Mouse (Mus musculus): ENCODE results near the gene Efcab12. TPM values are rescaled to one million over a fixed set of nuclear protein-coding genes. Genes with fewer than 3 reads are reported as not detected.
"Not testable (repeated sequence)": the region's sequence is repeated elsewhere in the genome, so short reads cannot be mapped to it uniquely, and the experiment has no call there.

Gene Efcab12
- 2.3 TPM in 2 replicates for polyA plus RNA-seq (2016; fragmentation: Nextera tagmentation; extraction: Ambion mirVana)

DNA sequence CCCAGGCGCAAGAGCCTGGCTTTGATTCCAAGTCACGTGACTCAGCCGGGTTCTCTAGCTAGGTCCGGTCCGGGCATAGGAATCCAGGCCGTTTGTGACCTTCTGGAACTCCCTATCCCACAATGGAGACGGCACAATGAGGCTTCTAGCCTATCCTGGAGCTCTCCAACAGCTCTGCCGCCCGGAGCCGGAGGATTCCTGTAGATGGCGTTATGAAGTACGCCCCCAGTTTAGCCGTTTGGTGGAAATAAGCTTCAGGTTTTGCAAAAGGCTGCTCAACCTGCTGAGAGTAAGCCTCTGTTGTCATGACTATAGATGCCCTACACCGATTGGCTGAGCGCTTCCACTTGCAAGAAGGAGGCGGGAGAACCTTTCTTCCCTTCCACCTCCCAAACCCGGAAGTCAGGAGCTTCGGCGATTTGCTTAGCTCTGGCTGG lies at the start of gene Efcab12:
Efcab12 (minus strand) TSS at position 252 of the 437 bp plus-strand sequence.
- Histone ChIP-seq H3K4me3 (peak within 1 kb of the TSS; percentile 36), H3K9ac (0 out of 2 replicates have a peak within 1 kb of the TSS, but pooled peaks have one; percentile 54), H3K27me3 (no peaks in the 10 kb centered on the region), H3K4me2 (replicated peaks) (peak within 1 kb of the TSS; percentile 66), H3K9me3 (replicated peaks) (no peaks in the 10 kb centered on the region), H3K36me3 (peaks cover 7% of the 10 kb centered on the region), H3K27ac (peak within 1 kb of the TSS; percentile 55; the same call in 1 of the 2 replicates), H3K4me1 (peaks cover 14% of the 10 kb centered on the region)
- ATAC-seq (ENCODE audit: low FRiP score), result peak; percentile 95
- WGBS, result 2% methylated on average over 19 of the region's 19 CpGs

DNA sequence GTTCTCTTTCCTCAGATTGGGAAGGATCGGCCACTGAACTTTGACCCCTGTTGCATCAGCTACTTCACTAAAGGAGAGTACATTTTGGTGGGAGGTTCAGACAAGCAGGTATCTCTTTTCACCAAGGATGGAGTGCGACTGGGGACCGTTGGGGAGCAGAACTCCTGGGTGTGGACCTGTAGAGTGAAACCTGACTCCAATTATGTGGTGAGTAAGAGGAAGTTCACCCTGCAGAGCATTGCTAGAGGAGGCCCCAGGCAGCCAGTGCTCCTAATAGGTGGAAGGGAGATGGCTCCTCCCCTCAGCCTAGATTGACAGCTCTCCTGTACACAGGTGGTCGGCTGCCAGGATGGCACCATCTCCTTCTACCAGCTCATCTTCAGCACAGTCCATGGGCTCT lies 48.7 kb upstream of the Efcab12 start:
- WGBS, result 69% methylated on average over 4 of the region's 4 CpGs
- peaks cover 26% of the 10 kb centered on the region for H3K36me3 ChIP-seq

DNA sequence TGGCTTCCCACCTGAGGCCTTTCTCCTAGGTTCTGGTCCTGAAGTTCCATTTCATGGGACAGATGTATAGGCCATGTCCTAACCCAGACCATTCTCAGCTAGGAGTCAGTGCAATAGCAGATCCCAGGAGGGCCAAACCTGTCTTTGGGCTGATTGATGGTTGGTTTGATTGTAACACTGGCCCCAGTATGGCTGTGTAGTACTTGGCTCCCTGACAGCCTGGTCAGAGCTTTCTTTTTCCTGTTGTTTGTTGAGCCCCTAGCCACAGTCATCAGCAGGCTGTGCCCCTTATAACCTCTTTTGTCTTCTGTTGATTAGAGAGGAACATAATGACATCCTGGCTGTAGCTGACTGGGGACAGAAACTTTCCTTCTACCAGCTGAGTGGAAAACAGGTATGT lies 45.8 kb upstream of the Efcab12 start:
- Histone ChIP-seq H3K27ac (no peak overlapping the region), H3K9ac (no peak overlapping the region), H3K4me2 (replicated peaks) (no peak overlapping the region), H3K27me3 (no peaks in the 10 kb centered on the region), H3K36me3 (peaks cover 36% of the 10 kb centered on the region), H3K4me1 (no peaks in the 10 kb centered on the region), H3K9me3 (replicated peaks) (no peaks in the 10 kb centered on the region; the same call in 1 of the 2 replicates), H3K4me3 (no peak overlapping the region)
- no peak for ATAC-seq (ENCODE audit: low FRiP score)

More for the DNA sequence above, 48.7 kb upstream of the Efcab12 start:
- H3K27me3 ChIP-seq, result no peaks in the 10 kb centered on the region
- no peak for ATAC-seq (ENCODE audit: low FRiP score)
- H3K4me2 ChIP-seq (replicated peaks), result no peak overlapping the region
- H3K9ac ChIP-seq, result no peak overlapping the region
- H3K9me3 ChIP-seq (replicated peaks), result no peaks in the 10 kb centered on the region; the same call in 1 of the 2 replicates
- no peak overlapping the region for H3K4me3 ChIP-seq
- H3K4me1 ChIP-seq, result peaks cover 10% of the 10 kb centered on the region
- no peak overlapping the region for H3K27ac ChIP-seq

DNA sequence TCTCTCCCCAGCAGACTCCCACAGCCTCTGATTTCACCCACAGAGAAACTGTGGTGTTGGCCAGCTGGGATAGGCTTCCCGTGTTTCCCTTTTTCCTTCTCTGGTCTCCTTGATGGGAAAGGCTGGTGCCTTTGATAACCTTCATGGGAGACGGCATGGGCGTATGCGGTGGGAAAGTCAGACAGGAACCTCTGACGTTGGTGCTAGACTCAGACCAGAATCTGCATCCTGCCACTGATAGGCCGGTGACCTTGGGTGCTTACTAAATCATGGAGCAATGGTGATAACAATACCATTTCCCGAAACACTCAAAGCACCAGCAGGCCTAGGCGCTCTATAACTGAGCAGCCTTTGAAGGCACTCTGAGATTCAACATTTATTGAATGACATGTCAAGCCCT lies 42.5 kb upstream of the Efcab12 start:
- Histone ChIP-seq H3K27ac (no peak overlapping the region), H3K27me3 (no peaks in the 10 kb centered on the region), H3K36me3 (peaks cover 35% of the 10 kb centered on the region), H3K4me2 (replicated peaks) (no peak overlapping the region), H3K9ac (no peak overlapping the region), H3K4me1 (no peaks in the 10 kb centered on the region), H3K4me3 (no peak overlapping the region), H3K9me3 (replicated peaks) (no peaks in the 10 kb centered on the region)
- no peak for ATAC-seq (ENCODE audit: low FRiP score)
- WGBS, result 93% methylated on average over 8 of the region's 8 CpGs

DNA sequence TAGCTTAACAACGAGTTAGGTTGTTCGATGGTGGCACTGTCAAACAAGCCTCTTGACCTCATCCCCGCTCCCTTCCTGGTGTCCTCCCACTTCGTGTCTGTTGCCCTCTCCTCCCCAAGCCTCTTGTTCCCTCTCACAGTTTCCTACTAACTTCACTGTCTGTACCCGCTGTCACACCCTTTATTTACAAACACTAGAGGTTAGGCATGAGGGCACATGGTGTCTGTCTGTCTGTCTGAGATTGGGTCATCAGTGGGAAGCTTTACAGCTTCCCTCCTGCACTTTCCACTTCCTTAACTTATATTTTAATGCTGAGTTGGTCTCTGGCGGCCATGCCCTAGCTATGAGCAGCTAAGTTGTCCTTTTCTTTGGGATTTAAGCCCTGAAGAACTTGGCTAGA lies 41.5 kb upstream of the Efcab12 start:
- ATAC-seq (ENCODE audit: low FRiP score), result no peak
- H3K27me3 ChIP-seq, result no peaks in the 10 kb centered on the region
- 83% methylated on average over 6 of the region's 6 CpGs for WGBS
- H3K9me3 ChIP-seq (replicated peaks), result no peaks in the 10 kb centered on the region
- H3K4me3 ChIP-seq, result no peak overlapping the region
- H3K27ac ChIP-seq, result no peak overlapping the region
- H3K4me2 ChIP-seq (replicated peaks), result no peak overlapping the region
- no peaks in the 10 kb centered on the region for H3K4me1 ChIP-seq
- H3K36me3 ChIP-seq, result peaks cover 40% of the 10 kb centered on the region
- no peak overlapping the region for H3K9ac ChIP-seq

DNA sequence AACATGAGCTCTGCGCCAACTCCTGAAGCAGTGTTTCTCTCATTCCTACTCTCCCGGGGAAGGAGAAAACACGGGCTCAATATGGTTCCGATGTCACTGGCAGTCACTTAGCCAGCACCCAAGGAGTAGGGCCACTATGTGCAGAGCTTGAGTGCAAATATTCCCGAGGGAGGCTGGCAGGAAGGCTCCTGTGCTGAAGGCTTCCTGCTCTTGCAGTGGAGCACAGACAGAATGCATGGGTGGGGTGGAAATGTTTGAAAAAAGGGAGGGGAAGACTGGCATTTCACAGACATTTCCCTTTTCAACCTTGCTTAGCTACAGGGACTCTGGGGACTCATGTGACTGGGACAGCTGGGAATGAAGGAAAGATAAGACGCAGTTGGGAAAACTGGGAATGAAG lies 40.5 kb upstream of the Efcab12 start:
- Histone ChIP-seq H3K27ac (no peak overlapping the region), H3K4me1 (no peaks in the 10 kb centered on the region), H3K4me2 (replicated peaks) (no peak overlapping the region), H3K4me3 (no peak overlapping the region), H3K9ac (no peak overlapping the region), H3K36me3 (peaks cover 40% of the 10 kb centered on the region), H3K9me3 (replicated peaks) (no peaks in the 10 kb centered on the region), H3K27me3 (no peaks in the 10 kb centered on the region)
- WGBS, result 87% methylated on average over 6 of the region's 6 CpGs
- ATAC-seq (ENCODE audit: low FRiP score), result no peak

DNA sequence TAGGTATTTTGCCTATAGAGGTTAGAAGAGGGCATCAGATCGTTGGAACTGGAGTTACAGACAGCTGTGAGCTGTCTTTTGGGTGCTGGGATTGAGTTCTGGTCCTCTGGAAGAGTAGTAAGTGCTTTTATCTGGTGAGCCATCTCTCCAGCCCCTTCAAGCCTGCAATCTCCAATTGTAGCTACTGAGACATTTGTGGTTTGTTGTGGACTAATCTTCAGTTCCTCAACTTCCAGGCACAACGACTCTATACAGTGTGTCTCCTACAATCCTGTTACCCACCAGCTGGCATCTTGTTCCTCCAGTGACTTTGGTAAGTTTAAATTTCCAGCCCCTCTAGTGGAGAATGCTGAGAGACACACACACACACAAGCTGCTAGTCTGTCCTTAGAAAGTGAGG lies 39.0 kb upstream of the Efcab12 start:
- Histone ChIP-seq H3K9me3 (replicated peaks) (no peaks in the 10 kb centered on the region), H3K4me1 (no peaks in the 10 kb centered on the region), H3K36me3 (peaks cover 40% of the 10 kb centered on the region), H3K9ac (no peak overlapping the region), H3K4me2 (replicated peaks) (no peak overlapping the region), H3K4me3 (no peak overlapping the region), H3K27me3 (no peaks in the 10 kb centered on the region), H3K27ac (no peak overlapping the region)
- ATAC-seq (ENCODE audit: low FRiP score), result no peak
- 94% methylated on average over 2 of the region's 2 CpGs for WGBS

DNA sequence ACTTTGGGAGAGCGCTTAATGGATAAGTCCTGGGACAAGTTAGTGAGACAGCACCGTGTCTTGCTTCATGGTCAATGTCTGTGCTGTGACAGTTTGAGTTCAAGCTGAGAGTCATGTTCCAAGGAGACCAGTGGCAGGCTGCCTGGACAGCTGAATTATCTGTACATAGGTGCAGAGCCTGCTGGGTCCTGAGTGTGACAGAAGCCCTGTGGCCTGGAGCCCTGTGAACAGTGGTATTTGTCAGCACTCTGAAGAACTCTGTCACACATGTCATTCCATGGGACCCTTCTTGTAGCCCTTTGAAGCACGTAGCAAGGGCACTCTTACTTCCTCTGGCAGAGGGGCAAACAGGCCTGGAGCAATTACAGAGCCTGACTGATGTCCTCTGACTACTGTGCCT lies 33.1 kb upstream of the Efcab12 start:
- no CpG with 5 or more reads among the region's 3 CpGs for WGBS
- H3K4me3 ChIP-seq; H3K4me2 ChIP-seq (replicated peaks); H3K27me3 ChIP-seq; H3K9ac ChIP-seq; H3K27ac ChIP-seq; H3K9me3 ChIP-seq (replicated peaks); ATAC-seq (ENCODE audit: low FRiP score); H3K36me3 ChIP-seq; H3K4me1 ChIP-seq: not testable (repeated sequence)

DNA sequence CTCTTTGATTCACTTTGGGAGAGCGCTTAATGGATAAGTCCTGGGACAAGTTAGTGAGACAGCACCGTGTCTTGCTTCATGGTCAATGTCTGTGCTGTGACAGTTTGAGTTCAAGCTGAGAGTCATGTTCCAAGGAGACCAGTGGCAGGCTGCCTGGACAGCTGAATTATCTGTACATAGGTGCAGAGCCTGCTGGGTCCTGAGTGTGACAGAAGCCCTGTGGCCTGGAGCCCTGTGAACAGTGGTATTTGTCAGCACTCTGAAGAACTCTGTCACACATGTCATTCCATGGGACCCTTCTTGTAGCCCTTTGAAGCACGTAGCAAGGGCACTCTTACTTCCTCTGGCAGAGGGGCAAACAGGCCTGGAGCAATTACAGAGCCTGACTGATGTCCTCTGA lies 28.9 kb upstream of the Efcab12 start:
- H3K4me1 ChIP-seq; H3K27ac ChIP-seq; H3K27me3 ChIP-seq; H3K4me2 ChIP-seq (replicated peaks); H3K9me3 ChIP-seq (replicated peaks); H3K4me3 ChIP-seq; ATAC-seq (ENCODE audit: low FRiP score); H3K9ac ChIP-seq: not testable (repeated sequence)
- no CpG with 5 or more reads among the region's 3 CpGs for WGBS
- peaks cover 15% of the 10 kb centered on the region; the same call in 1 of the 2 replicates for H3K36me3 ChIP-seq

DNA sequence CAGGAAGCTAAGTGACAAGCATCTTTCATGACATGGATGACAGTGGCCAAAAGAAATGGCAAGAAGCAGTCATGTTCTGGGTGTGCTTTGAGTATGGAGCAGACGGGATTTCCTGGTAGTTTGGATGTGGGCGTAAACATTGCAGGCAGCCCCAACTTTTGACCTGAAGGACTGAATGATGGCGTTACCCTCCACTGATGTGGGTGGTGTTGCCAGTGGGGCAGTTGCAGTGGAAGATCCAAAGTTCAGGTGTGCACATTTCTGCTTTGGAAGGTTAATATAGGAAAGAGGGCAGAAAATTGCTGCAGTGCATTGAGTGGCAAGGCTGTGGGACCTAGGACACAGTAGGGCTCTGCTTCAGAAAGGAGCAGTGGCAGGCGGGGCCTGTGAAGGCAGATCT lies 27.0 kb upstream of the Efcab12 start:
- Histone ChIP-seq H3K9me3 (replicated peaks) (no peaks in the 10 kb centered on the region), H3K4me3 (no peak overlapping the region), H3K27me3 (no peaks in the 10 kb centered on the region), H3K4me2 (replicated peaks) (no peak overlapping the region), H3K9ac (no peak overlapping the region), H3K27ac (no peak overlapping the region), H3K4me1 (no peaks in the 10 kb centered on the region), H3K36me3 (peaks cover 15% of the 10 kb centered on the region; the same call in 1 of the 2 replicates)
- 94% methylated on average over 4 of the region's 4 CpGs for WGBS
- ATAC-seq (ENCODE audit: low FRiP score), result no peak

DNA sequence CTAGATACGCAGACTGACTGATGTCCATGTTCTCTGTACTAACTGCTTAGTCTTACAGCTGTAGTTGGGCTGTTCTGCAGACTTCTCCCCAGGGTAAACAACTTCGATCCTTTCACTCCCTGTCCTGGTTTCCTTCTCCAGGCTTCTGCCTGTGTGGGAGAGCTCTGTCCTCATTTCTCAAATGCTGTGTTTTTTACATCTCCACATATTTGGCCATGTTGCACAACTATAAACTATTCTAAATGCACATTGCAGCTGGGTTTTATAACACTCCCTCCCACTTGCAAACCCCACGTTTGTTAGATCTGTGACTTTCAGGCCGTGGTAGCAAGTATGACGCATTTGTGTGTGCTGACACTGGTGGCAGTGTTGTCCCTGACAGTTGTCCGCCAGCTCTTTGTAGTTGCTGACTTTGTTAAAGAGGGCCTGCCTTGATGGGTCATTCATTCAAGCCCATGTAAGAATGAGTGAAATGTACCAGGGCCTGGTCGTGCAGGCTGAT lies 25.2 kb upstream of the Efcab12 start:
- H3K4me3 ChIP-seq, result no peak overlapping the region
- H3K4me1 ChIP-seq, result no peaks in the 10 kb centered on the region
- no peaks in the 10 kb centered on the region for H3K9me3 ChIP-seq (replicated peaks)
- H3K9ac ChIP-seq, result no peak overlapping the region
- peaks cover 15% of the 10 kb centered on the region; the same call in 1 of the 2 replicates for H3K36me3 ChIP-seq
- H3K27ac ChIP-seq, result no peak overlapping the region
- no peaks in the 10 kb centered on the region for H3K27me3 ChIP-seq
- WGBS, result 70% methylated on average over 7 of the region's 7 CpGs
- no peak overlapping the region for H3K4me2 ChIP-seq (replicated peaks)
- no peak for ATAC-seq (ENCODE audit: low FRiP score)

DNA sequence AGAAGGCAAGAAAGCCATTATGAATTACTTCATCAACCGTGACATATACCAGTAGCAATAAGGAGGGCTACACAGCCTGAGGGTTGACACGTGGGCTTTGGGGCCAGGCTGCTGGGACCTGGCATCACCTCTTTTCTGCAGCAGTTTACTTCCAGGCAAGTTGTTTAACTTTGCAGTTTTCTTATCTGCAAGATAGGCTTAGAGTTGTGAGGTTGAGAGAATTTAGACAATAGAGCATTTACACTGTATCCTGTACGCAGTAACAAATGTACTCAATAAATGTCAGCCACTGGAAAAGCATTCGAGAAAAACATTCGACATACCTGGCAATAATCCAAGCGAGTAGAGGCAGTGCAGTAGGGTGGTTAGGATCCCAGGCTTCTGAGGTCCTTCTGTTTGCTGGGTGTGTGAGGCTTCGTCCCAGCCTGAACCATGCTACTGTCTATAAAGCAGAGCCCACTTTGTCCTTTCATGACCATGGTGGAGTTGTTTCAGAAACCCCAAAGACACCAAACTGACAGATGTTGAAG lies 21.9 kb upstream of the Efcab12 start:
- H3K9me3 ChIP-seq (replicated peaks), result no peaks in the 10 kb centered on the region
- no peak overlapping the region for H3K4me2 ChIP-seq (replicated peaks)
- H3K27ac ChIP-seq, result no peak overlapping the region
- no peak overlapping the region for H3K4me3 ChIP-seq
- ATAC-seq (ENCODE audit: low FRiP score), result no peak
- WGBS, result 80% methylated on average over 7 of the region's 7 CpGs
- no peak overlapping the region for H3K9ac ChIP-seq
- H3K4me1 ChIP-seq, result peaks cover 4% of the 10 kb centered on the region; the same call in 1 of the 2 replicates
- H3K27me3 ChIP-seq, result no peaks in the 10 kb centered on the region
- H3K36me3 ChIP-seq, result peaks cover 11% of the 10 kb centered on the region; the same call in 1 of the 2 replicates

DNA sequence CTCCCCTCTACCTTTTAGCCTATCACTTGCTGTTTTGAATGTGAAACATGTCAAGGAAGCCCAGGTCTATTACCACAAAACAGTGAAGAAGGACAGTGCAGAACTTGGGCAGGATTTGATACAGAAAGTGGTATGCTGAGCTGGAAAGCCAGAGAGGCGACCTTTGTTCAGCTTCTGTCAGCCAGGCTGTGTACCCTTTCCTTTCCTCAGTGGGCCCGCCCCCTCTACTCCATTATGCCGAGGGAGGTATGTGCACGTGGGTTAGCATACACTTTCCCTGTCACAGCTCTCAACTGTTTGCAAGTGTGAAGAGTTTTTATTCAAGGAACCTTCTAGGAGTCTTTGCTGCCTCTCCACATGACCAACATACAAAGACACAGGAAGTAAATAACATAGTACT lies 21.0 kb upstream of the Efcab12 start:
- 65% methylated on average over 4 of the region's 4 CpGs for WGBS
- no peak for ATAC-seq (ENCODE audit: low FRiP score)

More for the DNA sequence above, 21.0 kb upstream of the Efcab12 start:
- Histone ChIP-seq H3K9ac (no peak overlapping the region), H3K4me2 (replicated peaks) (no peak overlapping the region), H3K27ac (no peak overlapping the region), H3K4me1 (peaks cover 4% of the 10 kb centered on the region; the same call in 1 of the 2 replicates), H3K36me3 (0 out of 2 replicates have a peak, but pooled peaks cover 5% of the 10 kb centered on the region), H3K4me3 (no peak overlapping the region), H3K27me3 (no peaks in the 10 kb centered on the region), H3K9me3 (replicated peaks) (no peaks in the 10 kb centered on the region)
